Mouse (Mus musculus): Measurements from ENCODE around the gene Nploc4.
"Not testable (repeated sequence)": the region's sequence is repeated elsewhere in the genome, so short reads cannot be mapped to it uniquely, and the experiment has no call there.

Nploc4 gene

DNA sequence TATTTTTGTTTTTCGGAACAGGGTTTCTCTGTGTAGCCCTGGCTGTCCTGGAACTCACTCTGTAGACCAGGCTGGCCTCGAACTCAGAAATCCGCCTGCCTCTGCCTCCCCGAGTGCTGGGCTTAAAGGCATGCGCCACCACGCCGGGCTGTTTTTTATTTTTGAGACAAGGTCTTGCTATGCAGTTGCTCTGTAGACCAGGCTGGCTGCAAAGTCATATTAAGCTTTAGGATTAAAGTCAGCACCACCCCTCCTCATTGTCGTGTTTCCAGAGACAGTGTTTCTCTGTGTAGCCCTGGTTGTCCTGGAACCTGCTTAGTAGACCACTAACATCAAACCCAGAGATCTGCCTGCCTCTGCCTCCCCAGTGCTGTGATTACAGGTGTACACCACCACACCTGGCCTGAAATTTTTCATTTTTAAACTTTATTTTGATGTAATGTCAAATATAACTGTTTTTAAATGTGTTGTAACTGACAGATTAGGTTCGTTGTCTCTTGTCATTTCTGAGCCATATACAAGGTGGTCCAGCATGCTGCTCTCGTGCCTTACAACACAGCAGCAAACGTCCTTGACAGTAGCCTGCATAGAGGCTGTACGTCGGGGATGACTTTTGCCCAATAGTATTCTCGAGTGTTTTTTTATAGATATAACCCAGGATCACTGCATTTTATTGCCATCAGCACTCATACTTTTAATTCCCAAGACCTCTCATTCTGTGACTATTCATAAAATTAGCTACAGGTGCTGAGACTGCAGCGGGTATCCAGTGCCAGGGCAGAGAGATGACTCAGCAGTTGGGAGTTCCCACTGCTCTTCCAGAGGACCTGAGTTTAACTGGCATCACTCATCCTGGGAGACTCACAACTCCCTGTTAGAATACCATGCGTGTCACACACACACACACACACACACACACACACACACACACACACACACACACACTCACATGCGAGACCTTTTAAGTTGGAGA, 82.9 kb downstream of the Nploc4 start:
- DNase-seq (ENCODE audit: low spot score), result no peak

DNA sequence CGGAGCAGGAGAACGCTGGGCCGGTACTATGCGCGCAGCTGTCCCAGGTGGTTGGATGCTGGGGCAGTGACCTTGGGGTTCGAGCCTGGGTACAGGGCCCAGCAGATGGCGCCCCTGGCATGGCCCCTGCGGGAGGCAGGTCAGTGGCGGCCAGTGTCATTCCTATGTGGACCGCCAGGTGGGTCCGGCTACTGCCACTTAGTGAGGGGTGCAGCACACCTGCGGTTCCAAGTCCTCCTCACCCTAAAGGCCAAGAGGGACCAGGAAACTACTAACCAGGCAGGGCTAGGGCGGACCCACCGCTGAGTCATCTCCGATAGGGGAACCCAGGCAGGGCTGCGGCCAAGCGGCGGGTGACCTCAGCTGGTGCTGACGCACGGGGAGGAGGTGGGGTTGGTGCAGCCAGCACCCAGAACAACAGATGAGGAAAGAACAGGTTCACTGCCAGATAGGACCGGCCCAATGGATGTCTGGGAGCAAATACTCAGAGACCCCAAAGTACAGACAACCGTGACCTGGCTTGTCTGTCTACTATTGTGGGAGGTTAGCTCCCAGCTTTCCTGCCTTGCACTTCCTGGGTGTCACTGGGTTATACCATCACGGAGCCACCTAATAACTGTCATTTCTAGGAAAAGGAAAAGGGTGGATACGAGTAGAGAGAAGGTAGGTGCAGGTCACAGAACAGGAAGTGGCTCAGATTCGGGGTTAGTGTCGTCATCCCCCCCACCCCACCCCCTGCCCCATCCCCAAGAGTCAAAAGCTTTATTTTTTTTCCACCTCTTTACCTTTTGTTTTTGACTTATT, 83.8 kb downstream of the Nploc4 start:
- peak; percentile 94 for DNase-seq (ENCODE audit: low spot score)

DNA sequence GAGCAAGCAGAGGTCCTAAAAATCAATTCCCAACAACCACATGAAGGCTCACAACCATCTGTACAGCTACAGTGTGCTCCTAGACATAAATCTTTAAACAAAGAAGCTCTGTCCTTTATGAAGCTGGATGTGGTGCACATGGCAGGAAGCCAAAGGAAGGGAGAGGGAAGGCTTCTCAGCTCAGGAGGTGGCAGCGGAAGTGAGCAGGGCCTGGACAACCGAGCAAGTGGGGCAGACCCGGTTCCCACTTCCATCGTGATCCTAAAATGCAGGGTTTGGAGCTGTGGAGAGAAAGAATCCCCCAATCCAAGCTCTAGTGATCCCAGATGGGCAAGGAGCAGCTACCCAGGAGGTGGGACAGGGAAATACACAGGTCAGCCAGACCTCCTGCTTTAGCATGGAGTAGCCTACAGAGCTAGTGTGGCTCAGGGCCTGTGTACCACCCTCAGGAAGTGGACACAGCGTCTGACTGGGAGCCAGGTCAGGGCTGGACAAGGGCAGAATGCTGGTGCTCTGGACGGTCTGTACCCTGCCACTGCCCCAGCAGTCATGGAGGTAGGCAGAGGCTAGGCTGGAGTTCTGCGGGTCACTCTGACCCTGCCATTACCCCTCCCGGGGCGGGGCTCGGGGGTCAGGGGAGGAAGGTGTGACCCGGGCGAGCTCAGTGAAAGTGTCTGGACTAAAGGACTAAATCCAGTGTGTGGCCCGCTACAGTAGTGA, 84.8 kb downstream of the Nploc4 start:
- peak; percentile 34 for DNase-seq (ENCODE audit: low spot score)

DNA sequence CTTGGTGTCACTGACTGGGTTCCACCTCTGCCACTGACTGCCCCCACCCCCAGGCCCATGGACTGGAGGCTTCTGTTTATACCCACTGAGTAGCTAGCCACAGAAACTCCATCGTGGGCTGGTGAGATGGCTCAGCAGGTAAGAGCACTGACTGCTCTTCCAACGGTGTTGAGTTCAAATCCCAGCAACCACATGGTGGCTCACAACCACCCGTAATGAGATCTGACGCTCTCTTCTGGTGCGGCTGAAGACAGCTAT, 85.5 kb downstream of the Nploc4 start:
- not testable (repeated sequence) for DNase-seq (ENCODE audit: low spot score)

DNA sequence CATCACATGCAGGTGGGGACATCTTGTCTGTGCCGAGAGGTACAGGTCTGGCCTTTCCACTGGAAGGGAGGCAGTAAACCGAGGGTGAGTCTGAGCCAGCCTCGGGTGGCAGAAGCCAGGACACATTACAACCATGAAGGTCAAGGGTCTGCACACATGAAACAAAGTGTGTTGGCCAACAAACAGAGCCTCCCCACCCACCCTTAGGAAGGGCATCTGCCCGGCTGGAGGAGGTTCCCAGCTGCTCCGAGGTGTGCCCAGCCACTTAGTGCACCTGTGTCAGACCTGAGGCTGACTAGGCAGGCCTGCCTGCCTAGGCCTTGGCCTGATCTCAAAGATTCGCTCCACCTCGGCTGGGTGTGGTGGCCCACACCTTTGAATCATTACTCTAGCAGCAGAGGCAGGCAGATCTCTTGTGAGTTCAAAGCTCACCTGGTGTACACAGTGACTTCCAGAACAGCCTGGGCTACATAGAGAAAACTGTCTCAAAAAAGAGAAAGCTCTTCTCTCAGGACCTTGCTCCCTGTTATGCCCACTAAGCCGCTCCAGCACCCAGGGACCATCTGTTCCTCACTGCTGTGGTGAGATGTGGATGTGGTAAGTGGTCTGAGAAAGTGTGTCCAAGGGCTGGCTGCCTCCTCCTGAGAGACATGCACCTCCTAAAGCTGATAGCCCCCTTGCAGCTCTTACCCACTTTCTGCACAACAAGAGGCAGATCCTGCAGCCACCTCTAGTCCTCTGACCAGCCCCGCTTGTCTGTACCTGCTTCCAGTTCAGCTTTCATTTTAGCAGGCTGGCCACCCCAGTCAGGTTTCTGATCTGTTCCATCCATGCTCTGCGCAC, 86.0 kb downstream of the Nploc4 start:
- DNase-seq (ENCODE audit: low spot score), result peak; percentile 22

DNA sequence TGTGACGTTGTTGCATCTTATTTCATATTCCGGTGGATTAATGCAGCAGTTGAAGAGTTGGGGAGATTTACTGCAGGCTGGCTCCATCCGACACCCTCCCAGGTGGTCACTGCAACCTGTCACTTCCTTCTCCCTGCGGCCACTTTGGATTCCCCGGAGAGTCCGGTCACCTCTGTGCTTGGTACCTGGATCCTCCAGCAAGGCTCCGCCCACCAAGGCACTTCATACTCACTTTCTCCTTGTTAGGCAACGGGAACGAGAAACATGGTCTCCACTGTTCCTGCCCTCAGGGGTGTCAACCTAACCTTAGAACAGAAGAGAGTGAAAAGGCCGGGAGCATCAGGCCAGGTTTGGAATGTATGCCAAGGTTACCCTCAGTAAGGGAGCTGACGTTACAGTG, 86.8 kb downstream of the Nploc4 start:
- DNase-seq (ENCODE audit: low spot score), result peak; percentile 53

DNA sequence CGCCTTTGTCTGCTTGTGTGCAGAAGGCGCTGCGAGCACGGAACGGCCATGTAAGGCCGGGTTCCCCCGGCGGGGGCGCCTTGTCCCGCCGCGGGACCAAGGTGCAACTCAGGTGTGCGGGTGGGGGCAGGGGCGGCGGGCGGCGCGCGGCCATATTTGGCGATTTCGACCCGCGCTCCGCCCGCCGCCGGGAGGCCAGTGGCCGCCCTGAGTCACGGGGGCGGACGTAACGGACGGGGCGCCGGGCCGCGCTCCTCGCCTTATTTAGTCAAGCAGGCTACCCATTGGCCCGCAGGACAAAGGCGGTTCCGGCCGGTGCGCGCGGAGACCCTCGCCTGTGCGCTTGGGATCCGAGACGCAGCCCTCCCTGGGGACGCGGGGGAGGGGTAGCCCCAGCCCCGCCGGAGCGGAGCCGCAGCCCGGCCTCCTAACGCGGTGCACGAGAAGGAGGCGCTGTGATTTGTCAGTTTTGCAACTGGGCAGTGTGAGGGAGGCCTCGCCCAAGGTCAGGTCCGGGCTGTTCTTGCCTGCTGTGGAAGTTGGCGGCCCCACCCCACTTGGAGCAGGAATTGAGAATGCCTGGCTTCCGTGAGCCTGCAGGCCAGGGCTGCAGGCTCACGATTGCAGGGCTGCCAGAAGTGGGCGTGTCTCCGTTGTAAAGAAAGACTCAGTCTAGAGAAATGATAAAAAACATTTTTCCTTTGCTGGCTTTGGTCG, 87.4 kb downstream of the Nploc4 start:
- DNase-seq (ENCODE audit: low spot score), result peak; percentile 91

DNA sequence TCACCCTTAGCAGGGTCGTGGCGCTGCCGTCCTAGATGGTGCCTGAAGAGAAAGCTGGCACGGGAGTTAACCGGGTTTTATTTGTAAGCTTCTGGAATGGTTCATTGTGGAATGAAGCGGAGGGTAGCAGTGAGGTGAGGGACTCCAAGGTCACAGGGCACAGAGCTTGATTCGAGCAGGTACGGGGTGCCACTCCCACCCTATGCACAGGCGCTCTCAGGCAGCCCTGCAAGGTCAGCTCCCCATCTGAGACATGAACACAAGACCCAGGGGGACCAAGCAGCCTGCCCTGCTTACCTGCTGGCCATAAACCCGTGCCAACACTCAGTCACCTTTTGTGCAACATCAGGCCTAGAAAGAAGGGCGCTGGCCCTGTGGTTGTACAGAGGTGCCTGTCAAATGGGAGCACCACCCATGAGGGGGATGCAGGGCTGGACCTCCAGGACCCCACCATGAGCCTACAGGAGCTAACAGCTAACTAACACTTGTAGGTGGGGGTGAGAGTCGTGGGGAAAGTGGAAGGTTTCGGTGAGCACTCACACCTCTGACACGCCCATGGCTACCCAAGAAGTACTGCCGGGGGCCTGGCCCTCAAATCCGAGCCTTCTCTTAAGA, 88.0 kb downstream of the Nploc4 start:
- peak; percentile 57 for DNase-seq (ENCODE audit: low spot score)

DNA sequence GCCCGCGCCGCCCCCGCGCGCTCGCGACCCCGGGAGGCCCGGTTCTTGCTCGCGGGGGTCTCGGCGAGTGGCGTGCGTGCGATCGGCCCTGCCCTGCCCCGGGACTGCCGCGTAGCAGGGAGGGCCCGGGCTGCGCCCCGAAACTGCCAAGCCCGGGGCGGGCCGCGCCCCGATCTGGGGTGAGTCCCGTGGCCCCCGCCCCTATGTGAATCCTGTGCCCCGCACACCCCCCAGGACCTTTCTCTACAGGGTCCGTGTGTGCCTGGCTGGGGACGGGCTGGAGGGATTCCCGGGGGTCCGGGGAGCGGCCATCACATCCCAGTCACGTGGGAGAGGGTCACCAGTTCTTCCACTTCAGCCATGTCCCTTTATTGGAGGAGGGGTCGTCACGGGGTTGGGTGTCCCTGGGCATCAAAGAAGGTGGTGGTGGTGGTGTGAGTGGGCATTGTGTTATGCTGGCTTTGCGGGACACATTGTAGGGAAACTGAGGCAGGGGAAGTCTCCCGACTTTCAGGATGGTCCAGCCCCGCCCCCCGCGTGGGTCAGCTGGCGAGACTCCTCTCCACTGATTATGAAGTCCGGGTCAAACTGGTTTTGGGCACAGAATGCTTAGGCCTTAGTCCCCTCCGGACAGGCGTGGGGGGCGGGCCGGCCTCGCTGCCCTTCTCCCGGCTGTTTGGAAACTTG, 88.7 kb downstream of the Nploc4 start:
- peak; percentile 66 for DNase-seq (ENCODE audit: low spot score)

DNA sequence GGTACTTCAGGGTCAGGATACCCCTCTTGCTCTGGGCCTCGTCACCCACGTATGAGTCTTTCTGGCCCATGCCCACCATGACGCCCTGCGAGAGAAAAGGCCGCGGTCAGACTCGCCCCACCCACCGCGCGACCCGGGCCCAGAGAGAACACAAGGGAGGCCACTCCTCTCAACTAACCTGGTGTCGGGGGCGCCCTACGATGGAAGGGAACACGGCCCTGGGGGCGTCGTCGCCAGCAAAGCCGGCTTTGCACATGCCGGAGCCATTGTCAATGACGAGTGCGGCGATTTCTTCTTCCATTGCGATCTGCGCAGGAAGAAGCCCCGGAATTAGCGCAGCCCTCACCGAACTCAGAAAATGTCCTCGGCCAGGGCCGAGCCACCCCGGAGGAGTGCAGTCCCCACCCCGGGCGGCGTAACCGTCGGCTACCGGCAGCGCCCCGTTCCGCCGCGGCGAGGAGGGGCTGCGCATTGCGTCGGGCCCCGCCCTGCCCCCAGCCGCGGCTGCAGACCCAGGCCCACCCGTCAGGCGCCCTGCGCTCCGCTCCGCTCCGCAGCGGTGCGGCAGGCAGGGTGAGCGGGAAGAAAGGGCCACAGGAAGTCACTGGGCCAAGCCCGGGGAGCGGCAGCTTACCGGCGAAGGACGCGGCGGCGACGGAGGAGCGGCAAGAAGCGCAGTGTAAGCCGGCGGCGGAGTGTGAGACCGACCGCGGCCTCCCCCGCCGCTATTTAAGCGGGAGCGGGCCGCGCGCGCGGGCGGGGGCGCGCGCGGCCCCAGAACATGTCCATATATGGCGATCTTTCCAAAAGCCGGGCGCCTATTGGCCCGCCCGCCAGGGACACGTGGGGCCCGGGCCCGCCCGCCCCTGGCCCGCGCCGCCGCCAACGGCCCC, 89.5 kb downstream of the Nploc4 start, which contains the start of gene Actg1:
TSS of gene Actg1 (minus strand) at position 752 of the 893 bp plus-strand sequence.
- peak; percentile 85 for DNase-seq (ENCODE audit: low spot score)

DNA sequence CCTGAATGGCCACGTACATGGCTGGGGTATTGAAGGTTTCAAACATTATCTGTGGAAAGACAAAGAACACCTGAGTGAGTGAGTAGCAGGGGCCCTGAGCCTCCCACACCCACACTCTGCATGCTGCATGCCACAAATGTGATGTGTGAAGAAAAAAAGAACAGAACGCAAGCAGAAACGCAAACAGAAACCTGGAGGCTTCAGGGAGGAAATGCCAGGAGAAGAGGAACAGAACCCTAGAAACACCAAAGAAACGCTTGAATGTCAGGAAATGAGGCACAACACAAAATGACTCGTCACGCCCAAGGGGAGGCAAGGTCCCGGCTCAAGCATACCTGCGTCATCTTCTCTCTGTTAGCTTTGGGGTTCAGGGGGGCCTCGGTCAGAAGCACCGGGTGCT, 90.2 kb downstream of the Nploc4 start:
- DNase-seq (ENCODE audit: low spot score), result peak; percentile 11

DNA sequence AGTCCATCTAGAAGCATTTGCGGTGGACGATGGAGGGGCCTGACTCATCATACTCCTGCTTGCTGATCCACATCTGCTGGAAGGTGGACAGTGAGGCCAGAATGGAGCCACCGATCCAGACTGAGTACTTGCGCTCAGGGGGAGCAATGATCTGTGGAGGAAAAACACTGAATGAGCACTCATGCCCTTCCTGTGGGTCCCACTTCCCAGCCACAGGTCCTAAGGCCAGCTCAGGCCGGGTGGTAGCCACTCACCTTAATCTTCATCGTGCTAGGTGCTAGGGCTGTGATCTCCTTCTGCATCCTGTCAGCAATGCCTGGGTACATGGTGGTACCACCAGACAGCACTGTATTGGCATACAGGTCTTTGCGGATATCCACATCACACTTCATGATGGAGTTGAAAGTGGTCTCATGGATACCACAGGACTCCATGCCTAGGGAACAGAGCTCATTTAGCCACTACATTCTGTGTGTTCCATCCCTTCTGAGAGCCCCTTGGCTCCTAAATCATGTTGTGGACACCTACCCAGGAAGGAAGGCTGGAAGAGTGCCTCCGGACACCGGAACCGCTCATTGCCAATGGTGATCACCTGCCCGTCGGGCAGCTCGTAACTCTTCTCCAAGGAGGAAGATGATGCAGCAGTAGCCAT, 91.0 kb downstream of the Nploc4 start:
- DNase-seq (ENCODE audit: low spot score), result peak; percentile 3

DNA sequence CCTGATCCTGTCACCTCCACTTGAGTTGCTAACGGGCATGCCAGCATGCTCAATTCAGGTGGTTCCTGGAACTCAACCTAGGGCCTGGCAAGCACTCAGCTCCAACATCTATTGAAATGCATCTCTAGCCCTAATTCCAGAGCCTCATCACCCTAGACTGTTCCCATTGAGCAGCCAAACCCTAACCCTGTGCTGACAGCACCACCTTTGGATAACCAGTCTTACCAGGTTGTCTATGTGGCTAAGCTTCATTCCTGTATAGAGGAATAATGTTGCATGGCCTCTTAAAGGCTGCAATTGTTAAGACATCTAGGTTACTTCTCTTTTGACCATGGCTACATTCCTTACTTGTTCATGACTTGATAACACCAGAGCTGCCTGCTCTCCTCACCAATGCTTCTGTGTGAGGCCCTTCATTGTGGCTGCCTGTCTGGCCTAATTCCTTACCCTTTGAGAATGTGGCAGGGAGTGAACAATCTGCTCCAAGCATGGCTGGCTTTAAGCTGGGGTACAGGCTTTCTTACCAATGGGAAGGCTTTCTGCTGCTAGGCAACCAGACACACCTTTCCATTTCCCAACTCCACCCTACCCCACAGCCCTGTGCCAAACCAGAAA, 92.3 kb downstream of the Nploc4 start:
- no peak for DNase-seq (ENCODE audit: low spot score)

DNA sequence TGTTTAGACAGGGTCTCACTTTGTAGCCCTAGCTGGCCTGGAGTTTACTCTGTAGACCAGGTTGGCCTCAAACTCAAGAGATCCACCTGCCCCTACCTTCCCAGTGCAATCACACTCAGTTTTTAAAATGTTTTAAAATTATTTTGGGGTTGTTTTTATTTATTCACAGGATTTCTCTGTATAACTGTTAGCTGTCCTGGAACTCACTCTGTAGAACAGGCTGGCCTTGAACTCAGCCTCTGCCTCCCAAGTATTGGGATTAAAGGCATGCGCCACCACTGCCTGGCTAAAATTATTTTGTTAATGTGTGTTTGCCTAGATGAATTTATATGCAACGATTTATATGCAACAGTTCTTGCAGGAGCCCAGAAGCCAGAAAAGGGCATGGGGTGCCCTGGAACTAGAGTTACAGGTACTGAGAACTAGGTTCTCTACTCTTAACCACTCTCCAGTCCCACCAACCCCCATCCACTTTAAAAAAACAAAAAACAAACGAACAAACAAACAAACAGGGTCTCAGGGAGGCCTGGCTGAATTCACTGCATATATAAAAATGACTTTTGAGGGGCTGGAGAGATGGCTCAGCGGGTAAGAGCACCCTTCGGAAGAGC, 93.1 kb downstream of the Nploc4 start:
- no peak for DNase-seq (ENCODE audit: low spot score)

DNA sequence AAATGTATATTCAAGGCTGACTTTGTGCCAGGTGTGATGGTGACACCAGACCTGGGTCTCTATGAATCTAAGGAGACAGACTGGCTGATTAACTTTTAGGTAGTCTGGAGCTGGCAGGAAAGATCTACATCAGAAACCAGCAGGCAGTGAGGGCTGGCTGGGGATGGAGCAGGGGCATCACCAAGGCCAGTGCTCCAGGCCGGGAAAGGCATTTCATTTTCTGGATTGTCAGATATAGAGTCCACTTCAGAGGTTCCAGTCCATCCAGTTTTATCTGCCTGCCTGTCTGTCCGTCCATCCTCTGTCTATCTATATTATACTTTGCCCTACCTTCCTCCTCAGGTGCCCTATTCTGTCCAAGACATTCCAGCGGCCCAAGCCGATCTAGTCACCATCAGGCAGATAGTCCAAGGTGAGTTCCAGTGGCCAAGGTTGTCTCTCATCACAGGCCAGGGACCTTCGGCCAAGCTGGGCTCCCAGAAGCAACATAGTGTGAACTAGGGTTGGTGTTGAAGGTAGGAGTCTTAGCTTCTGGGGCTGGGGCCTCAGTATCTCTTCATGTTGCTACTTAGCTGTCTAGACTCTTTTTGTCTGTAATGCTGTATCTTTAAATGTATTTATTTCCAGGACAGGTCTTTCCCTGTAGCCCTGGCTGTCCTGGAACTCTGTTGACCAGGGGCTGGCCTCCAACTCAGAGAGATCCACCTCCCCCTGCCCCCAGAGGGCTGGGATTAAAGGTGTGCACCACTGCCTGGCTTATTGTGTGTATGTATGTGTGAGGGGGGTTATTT, 93.8 kb downstream of the Nploc4 start:
- no peak for DNase-seq (ENCODE audit: low spot score)

DNA sequence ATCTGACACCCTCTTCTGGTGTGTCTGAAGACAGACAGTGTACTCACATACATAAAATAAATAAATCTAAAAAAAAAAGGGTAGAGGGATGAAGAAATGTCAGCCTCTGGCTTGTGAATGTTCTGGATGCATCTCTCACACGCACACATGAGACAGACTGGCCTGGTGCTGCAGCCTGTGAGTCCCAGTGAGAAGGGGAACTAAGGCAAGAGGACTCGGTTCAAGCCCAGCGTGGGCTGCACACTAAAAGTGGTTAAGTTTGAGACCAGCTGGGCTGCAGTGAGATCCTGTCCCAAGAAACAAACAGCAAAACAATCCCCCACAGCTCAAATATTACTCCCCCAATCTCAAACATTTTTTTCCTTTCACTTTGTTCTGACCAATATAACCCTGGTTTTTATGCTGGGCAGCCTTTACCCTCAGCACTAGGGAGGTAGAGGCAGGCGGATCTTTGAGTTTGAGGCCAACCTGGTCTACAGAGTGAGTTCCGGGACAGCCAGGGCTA, 94.8 kb downstream of the Nploc4 start:
- DNase-seq (ENCODE audit: low spot score), result no peak
